Mouse (Mus musculus) adipocyte (in vitro differentiated cells): Measurements from ENCODE around the gene Ppard.

Experiments
- DNase-seq: peaks from one replicate; pipeline ENCODE4 v3.0.0-alpha.2; 2016; ENCODE audit warnings: low spot score

The Ppard gene

DNA sequence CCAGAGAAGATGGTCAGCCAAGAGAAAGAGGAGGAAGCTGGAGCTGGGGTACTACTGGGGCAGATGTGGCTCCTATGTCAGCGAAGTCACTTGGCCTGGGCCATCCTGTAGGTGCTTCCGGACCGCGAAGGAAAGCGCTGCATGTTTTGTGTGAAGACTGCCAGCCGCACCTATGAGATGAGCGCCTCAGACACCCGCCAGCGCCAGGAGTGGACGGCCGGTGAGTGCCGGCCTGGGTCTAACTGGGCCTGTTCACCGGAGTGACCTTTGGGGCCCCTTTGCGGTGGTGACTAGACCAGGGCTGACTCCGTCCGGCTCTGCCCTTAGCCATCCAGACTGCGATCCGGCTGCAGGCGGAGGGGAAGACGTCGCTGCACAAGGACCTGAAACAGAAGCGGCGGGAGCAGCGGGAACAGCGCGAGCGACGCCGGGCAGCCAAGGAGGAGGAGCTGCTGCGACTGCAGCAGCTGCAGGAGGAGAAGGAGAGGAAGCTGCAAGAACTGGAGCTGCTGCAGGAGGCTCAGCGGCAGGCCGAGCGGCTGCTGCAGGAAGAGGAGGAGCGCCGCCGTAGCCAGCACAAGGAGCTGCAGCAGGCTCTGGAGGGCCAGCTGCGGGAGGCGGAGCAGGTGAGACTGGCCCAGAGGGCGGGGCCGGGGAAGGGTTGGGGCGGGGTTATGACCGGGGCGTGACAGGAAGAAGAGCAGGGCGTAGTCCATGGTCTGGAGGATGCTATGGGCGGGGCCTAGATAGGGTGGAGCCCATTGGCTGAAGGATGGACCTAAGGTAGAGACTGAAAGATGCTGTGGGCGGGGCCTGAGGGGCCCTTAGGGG is 8.7 kb upstream of the Ppard start:
- DNase-seq = no peak

DNA sequence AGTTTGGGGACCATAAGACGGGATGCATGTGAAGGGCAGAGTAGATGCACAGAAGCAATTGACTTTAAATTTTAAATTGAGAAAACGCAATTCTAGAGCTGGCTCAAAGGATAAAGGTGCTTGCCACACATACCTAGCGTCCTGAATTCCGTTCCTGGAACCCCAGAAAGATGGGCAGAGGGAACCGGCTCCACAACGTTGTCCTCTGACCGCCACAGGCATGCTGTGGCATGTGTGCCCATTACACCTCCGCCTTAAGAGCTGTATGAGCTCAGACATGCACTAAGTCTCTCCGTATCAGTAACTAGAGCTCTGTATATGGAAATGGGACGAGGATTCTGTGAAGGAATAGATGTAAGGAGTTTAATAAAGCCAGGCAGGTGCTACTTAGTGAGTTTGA is 7.9 kb upstream of the Ppard start:
- no peak for DNase-seq

DNA sequence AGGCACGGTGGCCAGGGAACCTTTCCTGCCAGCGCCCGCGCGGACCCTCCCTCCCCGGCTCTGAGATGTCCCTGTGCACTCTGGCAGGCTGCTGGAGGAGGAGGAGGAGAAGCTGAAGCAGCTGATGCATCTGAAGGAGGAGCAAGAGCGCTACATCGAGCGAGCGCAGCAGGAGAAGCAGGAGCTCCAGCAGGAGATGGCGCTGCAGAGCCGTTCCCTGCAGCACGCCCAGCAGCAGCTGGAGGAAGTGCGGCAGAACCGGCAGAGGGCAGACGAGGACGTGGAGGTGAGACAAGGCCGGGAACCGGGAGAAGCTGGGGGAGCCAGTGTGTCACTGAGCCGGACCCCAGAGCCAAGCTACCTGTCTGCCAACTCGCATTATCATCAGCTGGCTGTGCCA is 6.5 kb upstream of the Ppard start:
- DNase-seq = peak; percentile 74

DNA sequence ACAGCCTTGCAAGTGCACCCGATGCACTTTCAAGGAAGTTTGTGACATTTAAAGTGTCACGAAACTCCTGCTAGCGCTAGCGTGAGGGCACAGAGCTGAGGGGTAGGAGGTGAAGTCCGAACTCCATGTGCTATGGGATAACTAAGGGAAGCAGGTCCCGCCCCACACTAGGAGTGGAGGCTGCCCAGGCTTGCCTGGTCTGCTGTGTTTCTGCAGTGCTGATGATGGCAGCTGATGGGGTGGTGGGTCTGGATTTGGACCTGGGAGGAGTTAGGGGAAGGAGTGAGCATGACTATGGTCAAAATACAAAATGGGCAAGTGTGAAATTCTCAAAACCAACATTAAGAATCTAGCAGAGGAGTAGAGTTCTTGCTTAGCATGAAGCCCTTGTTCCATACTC is 2.0 kb upstream of the Ppard start:
- DNase-seq = no peak

DNA sequence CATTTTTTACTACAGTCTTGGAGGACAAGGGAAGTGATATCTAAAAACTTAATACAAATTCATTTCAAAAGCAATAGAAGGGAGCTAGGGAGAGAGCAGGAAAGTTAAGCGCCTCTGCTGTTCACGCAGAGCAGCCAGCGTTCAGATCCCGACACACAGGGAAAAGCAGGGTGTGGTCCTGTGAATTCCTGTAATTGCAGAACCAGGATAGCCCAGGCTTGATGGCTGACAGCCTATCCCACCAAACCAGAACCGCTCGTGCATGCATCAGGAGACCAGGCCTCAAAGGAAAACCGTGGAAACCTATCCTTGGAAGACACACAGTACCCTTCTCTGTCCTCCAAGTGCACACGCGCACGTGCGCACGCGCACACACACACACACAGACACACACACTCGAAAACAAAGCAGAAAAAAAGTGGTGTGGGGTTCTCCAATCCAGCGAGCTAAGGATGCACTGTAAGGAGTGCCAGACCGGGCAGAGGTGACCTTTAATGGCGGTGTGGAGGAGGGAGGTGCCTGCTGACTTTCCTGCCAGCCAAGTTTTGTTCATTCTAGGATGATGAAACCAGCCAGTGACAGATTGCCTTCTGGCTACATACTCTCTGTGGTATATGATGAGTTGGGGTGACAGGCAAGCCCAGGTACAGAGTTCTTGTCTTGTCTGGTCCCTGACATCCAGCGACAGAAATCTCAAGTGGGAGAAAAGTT is 1.3 kb upstream of the Ppard start:
- peak; percentile 69 for DNase-seq

DNA sequence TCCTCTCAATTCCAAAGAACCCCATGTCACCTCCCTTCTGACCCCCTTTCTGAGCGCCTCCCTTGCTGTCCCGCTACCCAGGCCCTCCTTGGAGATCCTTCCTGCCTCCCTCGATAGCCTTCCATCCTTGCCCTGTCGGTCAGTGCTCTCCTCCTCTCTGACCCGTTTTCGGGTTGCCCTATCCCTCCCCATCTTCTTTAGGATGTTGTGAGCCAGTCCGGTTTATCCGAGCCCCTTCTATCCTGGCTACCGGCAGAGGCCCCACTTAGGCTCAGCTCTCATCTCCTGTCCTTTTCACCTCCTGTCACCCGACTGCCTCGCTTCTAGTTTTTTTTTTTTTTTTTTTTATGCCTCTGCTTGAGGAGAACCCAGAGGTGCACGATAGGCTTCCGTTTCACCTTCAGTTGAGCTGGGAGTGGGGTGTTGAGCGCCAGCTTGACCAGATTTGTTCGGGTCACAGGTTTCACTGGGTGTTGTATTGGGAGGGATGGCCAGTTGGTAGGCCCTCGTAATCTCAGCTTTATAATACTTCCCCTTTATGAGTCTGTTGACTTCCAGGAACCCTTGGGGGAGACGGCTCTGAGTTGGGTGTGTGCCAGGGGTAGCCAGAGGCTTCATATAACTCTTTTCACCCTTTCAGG is 711 bp downstream of the Ppard start:
- DNase-seq = peak; percentile 52

DNA sequence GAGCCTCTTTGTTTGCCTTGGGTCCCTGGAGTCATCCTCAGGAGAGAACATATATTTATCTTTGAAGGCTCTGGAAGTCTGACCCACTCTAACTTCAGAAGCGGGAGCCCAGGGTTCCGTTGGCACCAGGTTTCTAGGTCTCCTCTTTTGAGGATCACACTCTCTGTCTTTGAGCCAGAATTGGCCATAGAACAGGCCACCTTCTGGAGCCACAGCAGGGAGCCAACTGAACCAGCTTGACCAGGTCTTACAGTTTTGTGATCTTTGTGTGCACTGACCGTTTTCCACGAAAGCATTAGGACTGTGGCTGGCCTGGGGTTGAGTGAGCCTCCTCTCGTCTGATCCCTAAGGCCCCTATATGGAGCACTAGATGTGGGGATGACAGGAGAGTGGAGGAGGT is 2.1 kb downstream of the Ppard start:
- peak; percentile 31 for DNase-seq

DNA sequence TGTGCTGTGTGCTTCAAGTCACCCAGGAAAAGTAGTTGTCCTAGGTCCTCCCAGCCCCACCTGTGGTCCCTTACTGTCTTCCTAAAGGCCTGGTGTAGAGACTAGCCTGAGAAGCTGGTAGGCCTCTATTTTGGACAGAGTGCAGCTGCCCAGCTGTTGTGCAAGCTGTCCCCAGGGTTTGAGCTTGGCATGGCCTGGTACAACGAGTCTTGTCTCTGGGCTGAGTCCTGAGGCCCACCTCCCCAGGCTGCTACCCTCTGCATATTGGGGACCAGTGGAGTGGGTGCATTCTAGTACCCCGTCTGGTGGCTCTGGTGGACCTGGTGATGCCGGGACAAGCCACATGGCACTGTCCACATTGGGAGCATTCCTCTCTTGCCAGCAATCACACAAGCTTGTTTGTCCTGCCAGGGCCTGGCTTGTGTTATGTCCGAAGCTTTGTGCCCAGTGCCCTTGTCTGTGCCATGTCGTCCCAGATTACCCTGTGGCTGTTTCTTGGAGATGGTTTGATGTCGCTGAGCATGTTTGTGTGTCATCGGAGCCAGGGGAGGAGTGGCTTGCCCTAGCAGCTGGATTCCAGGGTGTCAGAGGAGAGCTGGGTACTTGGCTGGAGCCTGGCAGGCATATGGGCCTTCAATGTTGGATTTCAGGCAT is 3.6 kb downstream of the Ppard start:
- peak; percentile 94 for DNase-seq

DNA sequence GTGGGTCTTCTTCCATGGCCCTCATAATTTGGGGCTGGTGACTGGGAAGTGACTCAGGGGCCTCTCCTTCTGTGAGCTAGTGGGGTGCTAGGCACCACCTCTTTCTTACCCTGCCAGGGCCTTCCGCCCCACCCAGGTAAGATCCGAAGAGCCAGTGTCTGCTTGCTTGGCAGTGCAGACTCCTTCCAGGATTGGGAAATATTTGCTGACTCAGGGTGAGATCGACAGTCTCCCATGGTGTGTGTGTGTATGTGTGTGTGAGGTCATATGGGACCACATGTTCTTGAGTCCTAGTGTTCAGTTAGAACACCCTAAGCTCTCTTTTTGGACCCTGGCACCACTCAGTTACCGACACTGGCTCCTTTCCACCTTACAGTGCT is 4.1 kb downstream of the Ppard start:
- peak; percentile 81 for DNase-seq

DNA sequence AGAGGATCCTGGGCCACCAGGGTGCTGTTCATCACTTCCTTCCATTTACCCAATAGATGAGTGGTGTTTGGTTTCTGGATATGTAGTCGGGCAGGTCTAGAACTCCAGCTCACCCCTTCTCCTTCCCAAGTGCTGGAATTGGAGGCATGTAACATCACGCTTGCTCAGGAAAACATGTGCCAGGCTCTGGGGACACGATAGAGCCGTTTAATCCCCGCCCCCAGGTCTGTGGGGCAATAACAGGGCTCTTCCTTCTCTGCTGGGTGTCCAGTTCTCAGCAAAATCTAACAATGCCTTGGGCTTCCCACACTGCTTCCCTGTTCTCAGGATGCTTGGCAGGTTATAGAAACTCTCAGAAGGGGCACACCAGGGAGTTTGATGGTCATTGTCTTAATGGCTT is 4.9 kb downstream of the Ppard start:
- DNase-seq = peak; percentile 50

GRCm38 (mm10) chr17:28237874-28238273 is 5.4 kb downstream of the Ppard start:
- DNase-seq = no peak

- no peak for DNase-seq
Measured at GRCm38 (mm10) chr17:28240846-28241245, 8.3 kb downstream of the Ppard start.

GRCm38 (mm10) chr17:28242296-28242695 is 9.8 kb downstream of the Ppard start:
- DNase-seq = no peak

GRCm38 (mm10) chr17:28244214-28244613 is 11.7 kb downstream of the Ppard start:
- DNase-seq = no peak

DNA sequence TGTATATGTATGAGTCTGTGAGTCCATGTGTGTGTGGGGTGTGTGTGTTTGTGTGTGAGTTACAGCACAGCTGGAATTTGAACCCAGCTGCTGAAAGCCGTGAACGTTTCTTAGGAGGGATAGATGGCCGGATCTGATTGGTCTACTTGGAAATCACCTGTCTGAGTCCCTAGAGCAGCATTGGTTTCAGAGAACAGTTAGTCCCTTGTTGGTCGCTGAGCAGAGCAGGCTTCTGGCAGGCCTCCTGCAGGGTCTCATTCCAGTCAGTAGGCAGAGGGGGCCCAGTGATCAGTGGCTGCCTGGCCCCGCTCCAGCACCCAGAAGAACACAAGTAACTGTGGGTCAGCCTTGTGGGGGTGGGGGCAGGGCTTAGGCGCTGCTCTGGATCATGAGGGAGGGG is 12.2 kb downstream of the Ppard start:
- DNase-seq = no peak

DNA sequence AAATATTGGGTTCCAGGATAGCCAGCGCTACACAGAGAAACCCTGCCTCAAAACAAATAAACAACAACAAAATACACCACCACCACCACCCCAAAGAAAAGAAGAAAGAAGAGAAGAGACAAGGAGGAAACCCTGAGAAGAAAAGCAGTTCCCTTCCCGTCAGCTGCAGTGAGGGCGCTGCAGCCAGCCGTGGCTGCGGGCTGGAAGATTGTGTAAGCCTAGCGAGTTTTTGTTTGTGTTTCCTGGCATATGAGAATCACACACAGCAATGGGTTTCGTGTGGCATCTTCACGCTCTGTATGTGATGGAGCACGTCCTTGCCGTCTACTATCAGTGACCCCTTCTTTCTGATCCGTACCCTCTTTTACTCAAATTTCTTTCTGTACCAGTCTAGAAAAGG is 14.1 kb downstream of the Ppard start:
- no peak for DNase-seq

GRCm38 (mm10) chr17:28247613-28248012 is 15.1 kb downstream of the Ppard start:
- DNase-seq = no peak

- no peak for DNase-seq
Measured at GRCm38 (mm10) chr17:28249062-28249461, 16.6 kb downstream of the Ppard start.

DNA sequence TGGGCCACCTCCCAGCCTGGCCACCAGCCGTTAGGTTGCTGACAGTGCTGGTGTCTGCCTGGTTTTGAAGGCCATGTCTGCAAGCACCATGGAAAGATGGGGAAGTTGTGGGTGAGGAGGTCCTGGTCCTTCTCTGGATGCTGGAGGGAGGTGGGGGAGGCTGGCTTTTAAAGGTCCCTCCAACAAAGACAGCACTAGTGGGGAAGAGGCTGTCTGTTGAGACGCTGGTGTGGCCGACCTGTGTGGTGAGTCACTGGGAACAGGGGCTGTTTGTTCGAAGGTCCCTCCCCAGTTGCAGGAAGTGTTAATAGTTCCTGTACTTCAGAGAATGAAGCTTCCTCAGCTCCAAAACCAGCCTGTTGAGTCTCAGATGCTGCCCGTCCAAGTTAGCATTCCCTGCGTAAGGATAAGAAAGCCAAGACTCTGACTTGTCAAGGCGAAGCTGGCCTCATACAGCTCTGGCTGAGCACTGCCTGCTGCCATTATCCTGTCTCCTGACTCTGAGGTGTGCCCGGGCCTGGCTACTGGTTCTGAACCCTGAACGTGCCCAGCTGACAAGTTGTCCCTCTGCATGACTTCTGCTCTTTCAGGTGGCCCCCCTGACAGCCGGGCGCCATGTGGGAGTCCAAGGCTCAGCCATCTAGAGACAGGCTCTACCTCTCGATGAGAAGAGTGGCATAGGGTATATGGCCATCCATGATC is 19.2 kb downstream of the Ppard start:
- DNase-seq = no peak

GRCm38 (mm10) chr17:28252281-28252648 is 19.8 kb downstream of the Ppard start:
- DNase-seq = peak; percentile 39

- DNase-seq = peak; percentile 75
Measured at GRCm38 (mm10) chr17:28253216-28253615, 20.7 kb downstream of the Ppard start.

- no peak for DNase-seq
Measured at GRCm38 (mm10) chr17:28254804-28255203, 22.3 kb downstream of the Ppard start.
